Mouse (Mus musculus): ENCODE measurements around the gene Gm45062.

DNA sequence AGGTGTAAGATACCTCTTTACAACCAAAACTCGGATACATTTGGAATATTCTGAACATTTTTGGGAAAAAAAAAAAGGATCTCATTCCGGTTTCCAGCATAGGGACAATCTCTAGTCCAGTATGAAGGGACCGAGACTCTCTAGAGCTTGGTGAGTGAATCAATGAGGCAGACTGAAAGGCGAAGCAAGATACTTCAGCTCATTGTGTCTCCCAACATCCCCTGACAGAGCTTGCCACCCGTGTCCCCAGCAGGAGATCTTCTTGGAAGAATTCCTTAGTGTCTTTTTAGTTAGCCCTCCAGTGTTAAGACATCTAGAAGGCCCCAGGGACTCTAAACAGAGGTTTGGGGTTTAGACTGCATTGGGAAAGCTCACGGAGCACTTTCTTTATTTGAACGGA, 230.0 kb downstream of the Gm45062 start:
- TF ChIP-seq HCFC1 (IDR thresholded peaks at IDR 0.05; ENCODE audit: borderline replicate concordance, insufficient read depth, low read length) (no peak), CHD2 (IDR thresholded peaks at IDR 0.05; ENCODE audit: low read depth, low read length) (no peak), MAFK (IDR thresholded peaks at IDR 0.05; ENCODE audit: insufficient read depth, low read depth, low read length) (no peak), ZNF384 (IDR thresholded peaks at IDR 0.05; ENCODE audit: low read depth, low read length) (no peak)
